Mouse (Mus musculus) neutrophil, adult 5-6 weeks (primary cell): Measurements from ENCODE around the gene Bpifc. TPM values are rescaled to one million over a fixed set of nuclear protein-coding genes. Genes with fewer than 3 reads are reported as not detected.

Experiments used
- total RNA-seq: library from RNA; stranded (forward); fragments of 200-1000 nt; gene quantifications from 2 replicates; pipeline ENCODE4 v1.2.3, GENCODE M21; 2017

Gene Bpifc
- total RNA-seq, 1 experiment from 2014 or later, result not detected

Other genes starting within 250 kb of the Bpifc start
- gene Pwp1, start 182.4 kb downstream of the Bpifc start, total RNA-seq, result 21.2 and 25.3 TPM in 2 replicates
- 36.5 and 50.2 TPM in 2 replicates for gene Prdm4, start 94.8 kb downstream of the Bpifc start, total RNA-seq
- 1.4 TPM in 1 of 2 replicates, not detected in the other for gene Ascl4, start 84.2 kb downstream of the Bpifc start, total RNA-seq
- 107 and 115 TPM in 2 replicates for gene Rtcb, start 54.1 kb downstream of the Bpifc start, total RNA-seq
- gene Fbxo7, start 10.1 kb upstream of the Bpifc start, total RNA-seq, result 20.7 and 22.0 TPM in 2 replicates